Mouse (Mus musculus) gastrocnemius, adult 18-20 months (tissue): ENCODE data around the gene Ndrg2. TPM values are rescaled to one million over a fixed set of nuclear protein-coding genes. Genes with fewer than 3 reads are reported as not detected.

ENCODE experiments used
- DNase-seq: peaks from one replicate; pipeline ENCODE4 v3.0.0; 2021; ENCODE audit warnings: low spot score
- total RNA-seq, 2 experiments: library from RNA; stranded (reverse); gene quantifications; 2 replicates each; pipeline ENCODE4 v1.2.3; 2021

Ndrg2 gene
- total RNA-seq, 2 experiments from 2014 or later, result 1,941 to 1,973 TPM

DNA sequence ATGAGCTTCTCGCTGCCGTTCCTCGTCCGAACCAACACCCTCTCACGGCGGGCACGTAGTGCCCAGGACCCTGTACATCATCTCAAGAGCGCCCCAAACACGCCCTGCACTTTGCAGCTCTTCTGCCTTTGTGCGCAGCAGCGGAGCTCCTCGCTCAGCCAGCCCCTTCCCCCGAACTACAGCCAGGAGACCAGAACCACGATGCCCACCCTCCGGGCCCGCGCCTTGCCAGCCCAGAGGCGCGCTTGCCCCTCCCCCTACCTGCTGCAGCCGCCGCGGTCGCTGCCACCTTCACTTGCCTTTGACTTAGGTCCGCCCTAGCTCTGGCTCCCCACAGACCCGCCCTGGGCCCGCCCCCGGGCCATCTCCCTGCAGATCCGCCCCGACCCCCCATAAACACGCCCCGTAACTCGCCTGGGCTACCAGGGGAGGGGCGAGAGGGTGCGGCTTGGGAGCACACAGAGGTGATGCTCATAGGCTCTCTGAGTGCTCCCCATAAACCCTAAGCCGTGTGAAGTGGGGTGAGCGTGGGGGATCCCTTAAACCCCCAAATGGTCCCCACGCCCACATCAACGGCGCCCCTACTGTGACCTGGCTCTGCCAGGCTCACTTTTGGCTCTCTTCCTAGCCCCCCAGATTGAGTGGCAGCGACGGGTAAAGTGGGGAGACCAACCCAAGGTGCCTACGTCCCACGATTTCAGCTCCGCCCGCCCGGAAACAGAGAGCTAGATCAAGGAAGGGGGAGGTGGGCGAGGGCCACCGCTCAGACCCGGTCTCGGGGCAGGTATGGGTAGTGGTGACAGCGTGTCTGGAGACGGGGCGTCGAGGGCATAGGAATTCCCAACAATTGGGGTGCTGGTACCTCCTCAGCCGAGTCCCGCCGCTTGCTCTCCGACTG is 647 bp downstream of the Ndrg2 start:
- peak; percentile 93 for DNase-seq

GRCm38 (mm10) chr14:51912391-51913061 is 1.4 kb downstream of the Ndrg2 start:
- peak; percentile 65 for DNase-seq

DNA sequence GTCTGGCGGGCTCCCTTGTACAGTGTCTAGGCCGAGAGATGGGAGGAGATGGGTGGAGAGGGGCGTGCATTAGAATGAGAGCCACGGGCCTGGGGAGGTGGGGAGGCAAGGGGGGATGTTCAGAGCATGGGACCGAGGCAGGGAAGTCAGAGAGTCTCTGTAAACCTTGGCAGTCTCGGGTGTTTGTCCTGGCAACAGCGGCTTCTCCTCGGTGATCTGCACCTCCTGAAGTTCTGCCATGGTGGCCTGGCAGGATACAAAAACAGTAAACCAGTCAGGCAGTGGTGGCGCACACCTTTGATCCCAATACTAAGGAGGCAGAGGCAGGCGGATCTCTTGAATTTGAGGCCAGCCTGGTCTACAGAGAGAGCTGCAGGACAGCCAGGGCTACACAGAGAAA is 2.7 kb downstream of the Ndrg2 start:
- no peak for DNase-seq

- no peak for DNase-seq
Measured at GRCm38 (mm10) chr14:51906102-51906501, 7.9 kb downstream of the Ndrg2 start.

DNA sequence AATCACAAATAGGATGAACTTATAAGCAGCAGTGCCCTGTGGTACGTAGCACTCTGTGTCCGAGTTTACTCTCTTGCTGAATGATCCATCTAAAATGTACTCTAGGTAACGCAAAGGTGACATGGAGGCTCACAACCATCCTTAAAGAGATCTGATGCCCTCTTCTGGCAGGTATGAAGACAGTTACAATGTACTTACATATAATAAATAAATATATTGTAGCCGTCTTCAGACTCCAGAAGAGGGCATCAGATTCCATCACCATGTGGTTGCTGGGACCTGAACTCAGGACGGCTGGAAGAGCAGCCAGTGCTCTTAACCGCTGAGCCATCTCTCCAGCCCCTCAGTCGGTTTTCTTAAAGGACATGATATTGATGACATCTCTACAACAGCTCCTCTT is 9.3 kb downstream of the Ndrg2 start:
- DNase-seq, result no peak

DNA sequence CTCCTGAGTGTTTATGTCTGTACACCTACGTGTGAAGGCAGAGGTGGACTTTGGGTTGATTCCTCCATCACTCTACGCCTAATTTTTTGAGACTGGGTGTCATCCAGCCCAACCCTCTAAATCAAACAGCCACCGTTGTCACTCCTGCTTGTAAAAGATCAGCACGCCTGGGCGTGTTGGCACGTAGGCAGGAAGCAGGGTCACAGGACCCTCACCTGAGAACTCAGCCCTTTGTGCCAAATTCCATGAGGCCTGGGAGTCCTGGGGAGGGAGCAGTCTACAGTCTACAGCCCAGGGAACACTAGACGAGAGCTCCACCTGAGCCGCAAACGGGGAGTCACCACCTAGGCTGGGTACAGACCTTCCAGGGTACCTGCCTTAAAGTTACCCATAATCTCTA is 10.2 kb downstream of the Ndrg2 start:
- no peak for DNase-seq

GRCm38 (mm10) chr14:51902806-51903710 is 10.9 kb downstream of the Ndrg2 start:
- peak; percentile 81 for DNase-seq

GRCm38 (mm10) chr14:51899351-51899750 is 14.6 kb downstream of the Ndrg2 start:
- DNase-seq, result no peak

GRCm38 (mm10) chr14:51896539-51897170 is 17.3 kb downstream of the Ndrg2 start:
- DNase-seq, result no peak

DNA sequence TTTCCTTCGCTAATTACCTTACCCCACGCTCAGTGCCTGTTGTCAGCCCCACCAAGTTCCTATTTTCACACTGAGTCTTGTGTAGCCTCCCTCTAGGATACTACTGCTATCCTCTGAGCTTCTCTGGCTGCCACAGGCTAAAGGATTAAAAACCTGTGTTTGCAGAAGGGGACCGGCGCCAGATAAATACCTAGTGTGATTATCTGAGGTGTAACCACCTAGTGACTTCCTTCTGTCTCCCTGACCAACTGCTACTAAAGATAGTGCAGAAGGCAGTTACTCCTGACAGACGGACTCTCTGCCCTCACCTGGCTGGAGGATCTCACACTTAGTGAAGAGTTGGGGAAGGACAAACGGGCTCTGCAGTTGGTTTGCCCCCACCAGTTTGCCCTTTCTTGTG is 17.9 kb downstream of the Ndrg2 start:
- DNase-seq, result no peak

DNA sequence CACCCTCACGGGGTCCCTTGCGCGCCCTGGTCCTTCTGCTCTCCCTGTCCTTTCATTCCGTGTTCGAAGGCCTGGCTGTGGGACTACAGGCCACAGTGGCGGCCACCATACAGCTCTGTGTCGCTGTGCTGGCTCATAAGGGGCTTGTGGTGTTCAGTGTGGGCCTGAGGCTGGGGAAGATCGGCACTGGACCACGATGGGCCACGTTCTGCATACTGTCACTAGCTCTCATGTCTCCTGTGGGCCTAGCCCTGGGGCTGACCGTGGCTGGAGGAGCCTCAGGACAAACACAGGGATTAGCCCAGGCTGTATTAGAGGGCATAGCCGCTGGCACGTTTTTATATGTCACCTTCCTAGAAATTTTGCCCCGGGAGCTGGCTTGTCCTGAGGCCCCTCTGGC is 18.9 kb downstream of the Ndrg2 start:
- DNase-seq, result no peak

DNA sequence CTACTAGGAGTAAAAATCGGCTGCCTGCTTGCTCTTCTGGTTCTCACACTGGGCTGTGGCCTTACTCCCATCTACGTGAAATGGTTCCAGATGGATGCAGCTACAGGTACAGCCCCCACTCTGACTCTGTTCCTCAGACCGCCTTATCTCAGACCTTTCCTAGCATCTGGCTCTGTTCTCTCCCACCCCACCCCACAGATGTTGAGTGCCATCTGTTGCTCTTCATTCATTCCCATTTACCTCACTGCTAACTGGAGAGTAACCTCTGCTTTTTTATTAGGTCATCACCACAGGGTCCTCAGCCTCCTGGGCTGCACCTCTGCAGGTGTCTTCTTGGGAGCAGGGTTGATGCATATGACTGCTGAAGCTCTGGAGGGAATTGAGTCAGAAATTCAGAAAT is 20.1 kb downstream of the Ndrg2 start:
- no peak for DNase-seq

GRCm38 (mm10) chr14:51893094-51893794 is 20.7 kb downstream of the Ndrg2 start:
- DNase-seq, result no peak

DNA sequence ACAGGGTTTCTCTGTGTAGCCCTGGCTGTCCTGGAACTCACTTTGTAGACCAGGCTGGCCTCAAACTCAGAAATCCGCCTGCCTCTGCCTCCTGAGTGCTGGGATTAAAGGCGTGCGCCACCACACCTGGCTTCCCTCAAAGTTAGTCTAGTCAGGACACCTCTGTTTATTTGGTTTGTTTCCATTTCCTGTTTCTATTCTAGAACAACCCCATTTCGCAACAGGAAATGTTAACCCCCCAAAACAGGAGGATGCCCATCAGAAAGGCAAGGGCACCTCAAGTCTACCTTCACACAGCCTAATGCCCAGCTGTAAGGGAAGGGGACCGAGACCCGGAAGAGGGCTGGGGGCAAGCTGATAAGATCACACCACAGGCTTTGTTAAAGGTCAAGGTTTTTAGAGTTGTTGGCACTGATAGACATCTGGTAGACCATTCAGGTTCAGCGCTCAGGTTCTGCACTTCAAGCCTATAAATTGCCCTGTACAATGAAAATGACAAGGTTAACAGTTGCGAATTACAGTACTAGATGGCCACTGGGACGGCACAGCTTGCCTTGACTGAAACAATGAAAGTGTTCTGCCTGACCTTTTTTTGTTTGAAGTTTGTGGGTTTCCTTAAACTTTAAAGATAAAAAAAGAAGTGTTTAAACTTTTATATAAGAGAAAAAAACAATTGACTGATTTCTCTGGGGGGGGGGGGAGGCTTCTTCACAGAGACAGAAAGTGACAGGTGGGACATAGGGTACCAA is 21.6 kb downstream of the Ndrg2 start, which contains the start of gene Slc39a2:
Slc39a2 (plus strand) TSS at position 699 of the 749 bp plus-strand sequence.
- DNase-seq, result no peak

GRCm38 (mm10) chr14:51889833-51890232 is 24.1 kb downstream of the Ndrg2 start:
- no peak for DNase-seq

DNA sequence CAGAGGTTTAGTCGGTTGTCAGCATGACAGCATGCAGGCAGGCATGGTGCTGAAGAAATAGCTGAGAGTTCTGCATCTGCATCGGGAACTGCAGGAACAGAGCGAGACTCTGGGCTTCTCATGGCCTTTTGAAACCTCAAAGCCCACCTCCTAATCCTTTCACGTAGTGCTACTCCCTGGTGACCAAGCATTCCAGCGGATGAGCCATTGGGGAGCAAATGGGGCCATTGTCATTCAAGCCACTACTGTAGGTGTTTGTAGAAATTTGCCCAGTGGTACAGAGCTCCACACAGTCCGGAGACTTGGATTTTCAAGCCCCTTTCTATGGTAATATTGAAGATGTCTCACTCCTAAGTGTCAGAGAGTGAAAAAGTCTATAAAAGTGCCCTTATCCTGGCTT is 27.9 kb downstream of the Ndrg2 start:
- no peak for DNase-seq

DNA sequence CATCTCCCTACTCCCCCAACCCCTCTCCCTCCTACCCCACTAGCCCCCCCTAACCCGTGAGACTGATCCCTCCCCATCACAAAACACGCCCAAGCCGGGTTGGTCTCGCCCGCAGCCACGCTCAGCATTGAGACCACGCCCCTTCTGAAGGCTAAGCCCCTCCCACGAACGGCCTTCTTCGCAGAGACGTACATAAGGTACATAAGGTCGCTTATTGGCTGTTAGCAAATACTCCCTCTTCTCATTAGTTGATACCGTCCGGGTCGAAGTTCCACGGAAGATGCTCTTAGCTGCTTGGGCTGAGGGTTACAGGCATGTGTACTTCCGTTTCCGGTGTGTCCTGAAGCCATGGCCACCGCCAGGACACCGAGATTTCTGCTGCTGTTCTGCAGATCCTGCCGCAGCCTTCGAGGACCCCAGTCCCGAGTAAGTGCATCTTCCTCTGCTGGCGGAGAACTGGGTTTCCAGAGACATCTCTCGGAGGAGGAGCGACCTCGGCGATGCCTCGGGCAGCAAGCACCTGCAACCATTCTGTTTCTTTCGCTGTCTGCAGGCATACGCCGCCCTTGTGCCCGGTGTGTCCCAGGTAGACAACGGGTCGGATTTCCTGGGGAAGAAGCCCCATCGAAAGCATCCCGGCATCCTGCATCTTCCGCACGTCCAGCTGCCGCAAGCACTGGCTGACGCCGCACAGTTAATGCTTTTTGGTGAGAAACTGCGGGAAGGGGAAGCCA is 29.2 kb downstream of the Ndrg2 start, which contains the start of gene Mettl17:
Mettl17 (plus strand) TSS at position 245 of the 734 bp plus-strand sequence.
- DNase-seq, result peak; percentile 97

GRCm38 (mm10) chr14:51884031-51884544 is 29.9 kb downstream of the Ndrg2 start:
- no peak for DNase-seq
